Mouse (Mus musculus): ENCODE results near the gene Celf5. TPM values are rescaled to one million over a fixed set of nuclear protein-coding genes. Genes with fewer than 3 reads are reported as not detected.

Gene Celf5
- total and polyA plus RNA-seq, 2 experiments from 2014 or later: 0.07 TPM; not detected in 1

- H3K36me3 ChIP-seq (replicated peaks; ENCODE audit: control insufficient read depth, insufficient read depth, low read length): peaks cover 6% of the 10 kb centered on the region
- no peak for ATAC-seq (ENCODE audit: insufficient read depth, low read depth)
- H3K4me3 ChIP-seq (ENCODE audit: low read depth, low read length): peak overlapping the region; percentile 80
- TF ChIP-seq CTCF (IDR thresholded peaks at IDR 0.05; ENCODE audit: low read depth): no peak
- DNase-seq (ENCODE audit: low spot score): no peak
- no peaks in the 10 kb centered on the region for H3K9me3 ChIP-seq (replicated peaks; ENCODE audit: control insufficient read depth, low read length)
- H3K4me2 ChIP-seq (ENCODE audit: low read depth, low read length): peak overlapping the region; percentile 95
- 32% methylated on average over 10 of the region's 10 CpGs for WGBS
- H3K4me1 ChIP-seq (ENCODE audit: control insufficient read depth, insufficient read depth): peaks cover 31% of the 10 kb centered on the region
- H3K27me3 ChIP-seq (ENCODE audit: control insufficient read depth, insufficient read depth, low read length): no peaks in the 10 kb centered on the region
- peak overlapping the region; percentile 83 for H3K27ac ChIP-seq (ENCODE audit: low read depth)
- peak overlapping the region; percentile 69 for H3K9ac ChIP-seq (replicated peaks; ENCODE audit: low read depth, low read length)
These were observed 57.2 kb downstream of the Celf5 start for GRCm38 (mm10) chr10:81425236-81425850.

- H3K4me1 ChIP-seq (ENCODE audit: control insufficient read depth, insufficient read depth): peaks cover 31% of the 10 kb centered on the region
- H3K27me3 ChIP-seq (ENCODE audit: control insufficient read depth, insufficient read depth, low read length): no peaks in the 10 kb centered on the region
- TF ChIP-seq CTCF (IDR thresholded peaks at IDR 0.05; ENCODE audit: low read depth) (no peak), EP300 (IDR thresholded peaks at IDR 0.05; ENCODE audit: low read depth) (no peak)
- no peak for DNase-seq (ENCODE audit: low spot score)
- H3K9ac ChIP-seq (replicated peaks; ENCODE audit: low read depth, low read length): peak overlapping the region; percentile 69
- H3K4me2 ChIP-seq (ENCODE audit: low read depth, low read length): peak overlapping the region; percentile 95
- peaks cover 13% of the 10 kb centered on the region for H3K36me3 ChIP-seq (replicated peaks; ENCODE audit: control insufficient read depth, insufficient read depth, low read length)
- H3K4me3 ChIP-seq (ENCODE audit: low read depth, low read length): peak overlapping the region; percentile 80
- WGBS: 13% methylated on average over 25 of the region's 25 CpGs
- no peaks in the 10 kb centered on the region for H3K9me3 ChIP-seq (replicated peaks; ENCODE audit: control insufficient read depth, low read length)
- peak overlapping the region; percentile 83 for H3K27ac ChIP-seq (ENCODE audit: low read depth)
- peak; percentile 21 for ATAC-seq (ENCODE audit: insufficient read depth, low read depth)
These were observed 58.1 kb downstream of the Celf5 start for GRCm38 (mm10) chr10:81424246-81425051.

- Histone ChIP-seq H3K27me3 (ENCODE audit: control insufficient read depth, insufficient read depth, low read length) (no peaks in the 10 kb centered on the region), H3K4me2 (ENCODE audit: low read depth, low read length) (peak overlapping the region; percentile 95; the same call in 1 of the 2 replicates), H3K36me3 (replicated peaks; ENCODE audit: control insufficient read depth, insufficient read depth, low read length) (peaks cover 17% of the 10 kb centered on the region), H3K27ac (ENCODE audit: low read depth) (peak overlapping the region; percentile 83; the same call in 1 of the 2 replicates), H3K9ac (replicated peaks; ENCODE audit: low read depth, low read length) (no peak overlapping the region), H3K9me3 (replicated peaks; ENCODE audit: control insufficient read depth, low read length) (no peaks in the 10 kb centered on the region), H3K4me1 (ENCODE audit: control insufficient read depth, insufficient read depth) (peaks cover 34% of the 10 kb centered on the region), H3K4me3 (ENCODE audit: low read depth, low read length) (no peak overlapping the region)
- ATAC-seq (ENCODE audit: insufficient read depth, low read depth): no peak
- no peak for TF ChIP-seq EP300 (IDR thresholded peaks at IDR 0.05; ENCODE audit: low read depth)
- TF ChIP-seq CTCF (IDR thresholded peaks at IDR 0.05; ENCODE audit: low read depth): no peak
- no peak for DNase-seq (ENCODE audit: low spot score)
- 78% methylated on average over 4 of the region's 4 CpGs for WGBS
These were observed 58.8 kb downstream of the Celf5 start for GRCm38 (mm10) chr10:81423476-81424245.

DNA sequence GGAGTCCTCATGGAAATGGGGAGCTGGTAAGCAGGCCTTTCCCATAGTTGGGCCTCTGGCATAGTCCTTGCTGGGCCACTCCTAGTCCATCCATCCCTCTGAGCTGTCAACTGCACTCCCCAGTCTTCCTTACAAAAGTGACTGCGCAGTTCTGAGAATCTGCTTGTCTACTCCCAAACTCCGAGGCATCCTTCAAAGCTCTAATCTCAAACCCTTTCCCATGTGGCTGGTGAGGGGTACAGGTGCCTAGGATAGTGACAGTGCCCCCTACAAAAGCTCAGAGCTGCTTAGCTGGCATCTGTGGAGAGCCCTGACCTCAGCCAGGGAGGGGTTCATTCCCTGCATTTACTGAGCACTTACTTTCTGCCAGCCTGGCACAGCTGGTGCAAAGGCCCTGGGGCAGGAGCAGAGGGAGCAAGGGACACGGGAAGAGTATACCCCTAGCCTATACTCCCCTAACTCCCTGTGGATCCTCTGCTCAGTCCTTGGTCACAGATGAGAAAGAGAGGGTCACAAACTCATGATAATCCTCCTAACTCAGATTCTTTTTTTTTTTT lies 59.8 kb downstream of the Celf5 start:
- Histone ChIP-seq H3K27me3 (ENCODE audit: control insufficient read depth, insufficient read depth, low read length) (no peaks in the 10 kb centered on the region), H3K9me3 (replicated peaks; ENCODE audit: control insufficient read depth, low read length) (no peaks in the 10 kb centered on the region), H3K9ac (replicated peaks; ENCODE audit: low read depth, low read length) (no peak overlapping the region), H3K4me3 (ENCODE audit: low read depth, low read length) (no peak overlapping the region), H3K36me3 (replicated peaks; ENCODE audit: control insufficient read depth, insufficient read depth, low read length) (peaks cover 17% of the 10 kb centered on the region), H3K4me1 (ENCODE audit: control insufficient read depth, insufficient read depth) (peaks cover 43% of the 10 kb centered on the region), H3K4me2 (ENCODE audit: low read depth, low read length) (no peak overlapping the region), H3K27ac (ENCODE audit: low read depth) (no peak overlapping the region)
- TF ChIP-seq CTCF (IDR thresholded peaks at IDR 0.05; ENCODE audit: low read depth): no peak
- TF ChIP-seq EP300 (IDR thresholded peaks at IDR 0.05; ENCODE audit: low read depth): no peak
- DNase-seq (ENCODE audit: low spot score) (no peak), ATAC-seq (ENCODE audit: insufficient read depth, low read depth) (no peak)
- 80% methylated on average over 3 of the region's 3 CpGs for WGBS

- no peak overlapping the region for H3K4me2 ChIP-seq (ENCODE audit: low read depth, low read length)
- ATAC-seq (ENCODE audit: insufficient read depth, low read depth) (no peak), DNase-seq (ENCODE audit: low spot score) (no peak)
- no peaks in the 10 kb centered on the region for H3K27me3 ChIP-seq (ENCODE audit: control insufficient read depth, insufficient read depth, low read length)
- no peak overlapping the region for H3K4me3 ChIP-seq (ENCODE audit: low read depth, low read length)
- WGBS: 78% methylated on average over 6 of the region's 6 CpGs
- H3K36me3 ChIP-seq (replicated peaks; ENCODE audit: control insufficient read depth, insufficient read depth, low read length): peaks cover 17% of the 10 kb centered on the region
- no peak overlapping the region for H3K9ac ChIP-seq (replicated peaks; ENCODE audit: low read depth, low read length)
- no peak for TF ChIP-seq CTCF (IDR thresholded peaks at IDR 0.05; ENCODE audit: low read depth)
- no peak for TF ChIP-seq EP300 (IDR thresholded peaks at IDR 0.05; ENCODE audit: low read depth)
- no peaks in the 10 kb centered on the region for H3K9me3 ChIP-seq (replicated peaks; ENCODE audit: control insufficient read depth, low read length)
- no peak overlapping the region for H3K27ac ChIP-seq (ENCODE audit: low read depth)
- peaks cover 47% of the 10 kb centered on the region for H3K4me1 ChIP-seq (ENCODE audit: control insufficient read depth, insufficient read depth)
These were observed 60.3 kb downstream of the Celf5 start for GRCm38 (mm10) chr10:81422191-81422590.
